Mouse (Mus musculus) T-cell, adult 2 months (primary cell): ENCODE results near the gene Ttc4.

Source experiments
- DNase-seq: peaks from one replicate; pipeline ENCODE4 v3.0.0; 2022; ENCODE audit warnings: low spot score

Gene Ttc4

DNA sequence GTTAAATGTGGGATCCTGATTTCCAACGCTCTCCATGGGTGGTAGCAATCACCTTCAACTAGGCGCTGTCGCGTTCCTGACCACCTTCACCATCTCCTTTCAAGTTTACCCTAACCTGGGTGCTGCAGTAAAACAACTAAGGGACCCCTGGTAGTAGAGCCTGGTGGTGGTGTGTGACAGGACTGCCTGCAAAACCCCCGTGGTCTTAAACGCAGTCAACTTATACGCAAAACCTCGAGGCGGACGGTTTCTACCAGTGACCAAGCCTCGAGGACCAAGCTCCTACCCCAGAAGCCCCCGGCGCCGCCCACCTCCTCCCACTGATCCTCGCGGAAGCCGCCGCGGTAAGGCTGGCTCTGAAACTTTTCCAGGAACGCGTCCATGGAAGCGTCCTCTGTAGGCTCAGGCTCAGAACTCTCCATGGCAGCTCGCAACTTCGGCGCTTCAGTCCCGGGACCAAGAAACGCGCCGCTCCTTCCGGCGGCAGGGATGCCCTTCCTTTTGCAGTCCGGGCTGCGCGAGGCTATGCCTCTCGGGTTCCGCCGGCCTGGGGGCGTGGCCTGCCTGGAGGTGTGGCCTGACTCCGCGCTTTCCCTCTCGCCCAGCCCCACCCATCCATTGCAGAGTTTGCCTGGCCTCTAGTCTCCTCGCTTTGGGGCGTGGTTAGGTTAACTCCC is at the start of gene Ttc4:
Ttc4 (minus strand) TSS at position 503 of the 677 bp plus-strand sequence.
- peak; percentile 91 for DNase-seq

DNA sequence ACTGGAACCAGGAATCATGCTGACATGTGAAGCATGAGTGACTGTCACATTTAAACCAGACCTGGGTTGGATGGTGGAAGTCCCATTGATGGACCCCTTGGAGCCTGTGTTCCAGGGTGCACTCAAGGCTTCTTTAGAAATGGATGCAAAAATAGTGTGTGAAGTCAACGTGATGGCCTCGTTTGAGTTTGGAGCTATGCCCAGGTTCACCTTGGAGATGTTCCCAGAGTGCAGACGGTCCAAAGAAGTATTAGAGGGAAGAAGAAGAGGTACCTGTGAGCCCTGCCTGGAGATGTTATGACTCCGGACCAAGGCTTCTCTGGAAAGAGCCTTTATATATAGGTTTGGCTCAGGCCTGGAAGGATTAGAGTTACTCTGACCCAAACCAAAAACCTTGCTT is 41.9 kb upstream of the Ttc4 start:
- DNase-seq: no peak

DNA sequence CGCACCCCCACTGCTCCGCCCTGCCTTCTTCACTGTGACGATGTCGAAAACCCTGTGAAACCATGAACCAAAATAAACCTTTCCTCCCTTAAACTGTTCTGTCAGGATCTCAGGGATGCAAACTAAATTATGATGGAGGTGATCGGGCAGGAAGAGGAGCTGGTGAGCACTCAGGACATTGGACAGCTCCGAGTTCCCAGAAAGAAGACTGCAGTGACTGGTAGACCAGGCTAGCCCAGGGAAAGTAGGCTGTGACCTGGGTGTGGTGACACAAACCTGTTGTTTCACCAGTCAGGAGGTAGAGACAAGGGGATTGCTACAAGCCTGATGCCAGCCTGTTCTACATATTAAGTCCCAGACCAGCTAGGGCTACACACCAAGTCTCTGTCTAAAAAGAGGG is 34.9 kb upstream of the Ttc4 start:
- DNase-seq: no peak

DNA sequence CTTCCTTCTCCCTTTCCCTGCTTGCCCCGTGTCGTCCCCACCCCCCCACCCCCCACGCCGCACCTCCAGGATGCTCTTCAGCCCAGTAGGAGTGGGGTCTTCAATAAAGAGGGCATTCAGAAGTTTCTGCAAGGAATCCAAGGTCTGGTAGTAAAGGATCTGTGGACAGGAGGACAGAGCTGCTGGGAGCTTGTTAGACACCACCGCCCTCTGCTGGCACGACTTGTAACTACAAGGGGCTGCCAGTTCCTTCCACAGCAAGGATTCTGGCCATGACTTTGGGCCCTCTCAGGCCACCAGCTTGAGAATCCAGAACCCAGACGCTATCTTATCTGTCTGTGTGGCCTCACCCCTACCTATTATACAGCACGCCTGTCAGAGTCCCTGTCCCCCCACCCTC is 29.7 kb upstream of the Ttc4 start:
- peak; percentile 58 for DNase-seq

DNA sequence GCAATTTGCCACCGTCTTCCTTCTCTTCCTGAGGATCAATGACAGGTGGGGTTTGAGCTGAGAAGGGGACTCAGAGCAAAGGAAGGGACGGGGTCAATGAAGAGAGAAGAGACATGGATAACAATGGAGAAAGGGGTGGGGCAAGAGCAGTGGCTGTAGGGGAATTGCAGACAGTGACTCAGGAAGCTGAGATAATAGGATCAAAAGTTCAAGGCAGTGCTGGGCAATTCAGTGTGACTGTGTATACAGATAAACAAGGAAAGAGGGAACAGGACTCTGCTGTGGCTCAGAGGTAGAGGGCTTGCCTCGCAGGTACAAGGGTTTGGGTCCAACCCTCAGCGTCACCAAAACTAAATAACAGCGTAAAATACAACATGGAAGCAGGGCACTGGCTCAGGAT is 29.2 kb upstream of the Ttc4 start:
- DNase-seq: no peak

DNA sequence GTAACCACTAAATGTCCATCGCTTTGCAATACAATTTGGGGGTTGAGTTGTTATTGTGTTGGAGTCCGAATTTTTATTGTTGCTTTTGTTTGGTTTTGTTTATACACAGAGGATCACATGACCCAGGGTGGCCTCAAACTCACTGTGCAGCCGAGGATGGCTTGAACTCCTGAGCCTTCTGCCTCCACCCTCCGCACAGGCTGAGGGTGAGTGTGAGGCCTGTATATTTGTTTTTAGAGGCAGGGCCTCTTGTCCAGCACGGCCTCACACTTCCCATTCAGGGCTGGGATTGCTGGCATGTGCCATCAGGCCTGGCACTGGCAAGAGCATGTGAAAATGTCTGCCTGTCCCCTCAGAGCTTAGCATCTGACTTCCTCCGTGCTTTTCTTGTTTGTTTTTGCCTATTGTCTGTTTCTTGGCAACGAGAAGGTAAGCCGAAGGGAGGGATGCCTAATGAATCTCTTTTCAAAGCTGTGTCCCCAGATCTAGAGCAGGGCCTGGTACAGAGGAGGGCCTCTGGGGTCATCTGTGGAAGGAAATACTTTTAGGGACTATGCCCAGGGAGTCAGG is 26.4 kb upstream of the Ttc4 start:
- no peak for DNase-seq

DNA sequence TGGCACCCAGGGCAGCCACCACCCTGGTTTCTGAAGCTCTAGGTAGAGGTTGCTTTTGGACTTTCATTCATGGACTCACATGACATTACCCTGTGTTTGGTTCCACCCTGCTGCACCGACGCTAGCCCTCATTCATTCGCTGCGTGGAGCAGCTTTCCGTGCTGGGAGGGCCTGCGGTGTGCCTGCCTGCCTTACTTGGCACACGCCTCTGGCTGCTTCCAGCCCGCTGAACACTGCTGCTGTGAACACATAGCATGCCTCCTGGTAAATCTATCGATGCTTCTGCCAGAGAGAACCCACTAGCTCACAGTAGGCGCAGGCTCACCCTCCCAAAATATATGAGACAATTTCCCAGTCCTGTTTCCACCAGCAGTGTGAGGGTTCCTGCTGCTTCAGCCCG is 25.7 kb upstream of the Ttc4 start:
- DNase-seq: no peak

DNA sequence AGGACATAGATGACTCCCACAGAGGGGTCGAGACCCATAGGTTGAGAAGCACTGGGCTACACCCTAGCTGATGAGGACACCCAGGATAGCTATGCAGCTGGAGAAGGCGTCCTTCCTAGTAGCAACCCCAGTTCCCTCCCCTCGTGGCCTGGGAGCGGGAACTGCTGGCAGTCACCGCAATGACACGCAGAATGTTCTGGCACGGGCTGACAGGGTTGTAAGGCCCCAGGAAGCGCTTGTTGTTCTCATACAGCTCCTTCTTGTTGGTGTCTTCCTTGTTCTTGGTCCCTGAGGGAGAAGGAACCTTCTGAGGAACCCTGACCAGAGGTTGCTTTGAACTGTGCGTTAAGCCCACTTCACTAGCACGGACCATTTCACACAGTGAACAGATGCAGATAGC is 25.2 kb upstream of the Ttc4 start:
- DNase-seq: no peak

DNA sequence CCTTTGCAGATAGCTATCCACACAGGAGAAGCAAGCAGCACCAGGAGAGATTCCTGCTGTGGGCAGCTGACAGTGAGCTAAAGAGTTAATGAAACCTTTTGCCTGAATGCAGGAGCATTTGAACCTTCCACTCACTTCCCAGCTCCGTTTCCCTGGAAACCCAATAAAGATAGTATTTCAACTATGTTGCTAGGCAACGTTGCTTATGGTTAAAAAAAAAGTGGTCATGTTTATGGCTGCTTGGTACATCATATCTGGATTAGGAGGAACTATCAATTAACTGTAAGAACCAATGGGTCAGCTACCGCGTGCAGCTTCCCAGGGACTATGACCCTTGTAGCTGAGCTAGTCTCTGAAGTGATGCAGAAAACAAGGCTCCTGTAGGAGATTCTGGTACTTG is 22.1 kb upstream of the Ttc4 start:
- DNase-seq: no peak

DNA sequence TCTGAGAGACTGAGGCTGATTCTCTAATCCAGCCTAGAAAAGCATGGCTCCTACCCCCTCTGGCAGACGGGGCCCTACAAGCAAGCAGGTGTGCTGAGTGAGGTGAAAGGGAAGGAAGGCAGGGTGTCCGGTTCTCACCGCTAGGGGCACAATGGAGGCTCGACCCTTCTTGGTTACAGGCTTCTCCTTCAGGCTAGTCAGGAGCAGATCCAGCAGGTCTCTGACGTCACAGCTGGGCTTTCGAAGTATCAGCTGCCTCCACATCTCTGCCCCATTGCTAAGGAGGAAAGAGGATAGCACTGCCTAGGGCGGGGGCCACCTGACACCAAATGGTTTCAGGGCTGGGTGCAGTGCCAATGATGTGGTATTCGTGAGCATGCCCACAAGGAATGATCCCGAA is 21.2 kb upstream of the Ttc4 start:
- DNase-seq: no peak

DNA sequence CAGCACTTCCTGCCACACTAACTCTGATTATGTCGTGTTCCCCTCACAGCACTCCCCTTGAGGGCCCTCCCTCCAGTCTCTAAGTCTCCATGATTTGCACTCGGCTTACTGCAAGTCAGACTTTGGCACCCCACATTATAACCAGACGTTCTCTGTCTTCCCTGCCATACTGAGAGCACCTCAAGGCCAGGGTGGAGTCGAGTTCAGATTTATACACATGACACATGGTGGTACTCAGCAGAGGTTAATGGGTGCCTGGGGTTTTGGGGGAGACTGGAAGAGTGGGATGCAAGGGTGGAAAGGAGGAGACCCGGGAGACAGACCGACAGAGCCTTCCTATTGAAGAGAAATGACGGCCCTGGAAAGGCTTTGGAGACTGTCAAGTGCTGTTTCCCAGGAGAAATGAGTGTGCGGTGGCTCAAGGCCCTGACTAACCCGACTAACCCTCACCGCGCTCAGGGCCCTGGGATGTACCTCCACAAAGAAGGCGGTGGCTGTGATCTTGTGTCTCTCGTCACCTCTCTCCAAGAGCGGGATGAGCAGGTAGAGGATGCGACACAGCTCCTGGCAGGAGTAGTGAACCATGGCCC is 15.2 kb upstream of the Ttc4 start:
- no peak for DNase-seq

DNA sequence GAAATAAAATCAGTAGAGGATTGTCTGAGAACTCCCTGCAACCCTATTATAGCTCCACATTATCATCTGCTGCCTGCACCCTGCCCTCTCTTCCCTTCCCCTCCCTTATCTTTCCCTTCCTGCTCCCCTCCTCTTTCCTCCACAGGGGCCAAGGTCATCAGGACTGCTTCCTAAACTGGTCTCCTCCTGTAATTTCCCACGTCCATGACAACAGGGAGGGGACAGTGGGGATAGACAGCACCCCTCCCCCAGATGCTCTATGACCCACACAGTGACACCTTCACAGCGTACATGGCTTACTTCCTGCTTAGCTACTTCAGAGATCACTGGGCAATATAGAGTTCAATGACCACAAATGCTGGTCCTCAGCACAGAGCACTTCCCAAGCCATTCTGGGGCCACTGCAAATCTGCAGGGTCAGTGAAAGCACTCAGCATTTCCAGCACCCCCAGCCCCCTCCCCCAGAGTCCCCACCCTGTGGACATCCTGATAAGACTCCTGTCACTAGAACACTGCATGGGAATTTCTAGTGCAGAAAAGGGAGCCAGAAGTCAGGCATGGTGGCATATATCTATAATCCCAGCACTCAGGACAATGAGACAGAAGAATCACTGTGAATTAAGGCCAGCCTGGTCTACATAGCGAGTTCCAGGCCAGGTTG is 10.0 kb upstream of the Ttc4 start:
- DNase-seq: no peak

DNA sequence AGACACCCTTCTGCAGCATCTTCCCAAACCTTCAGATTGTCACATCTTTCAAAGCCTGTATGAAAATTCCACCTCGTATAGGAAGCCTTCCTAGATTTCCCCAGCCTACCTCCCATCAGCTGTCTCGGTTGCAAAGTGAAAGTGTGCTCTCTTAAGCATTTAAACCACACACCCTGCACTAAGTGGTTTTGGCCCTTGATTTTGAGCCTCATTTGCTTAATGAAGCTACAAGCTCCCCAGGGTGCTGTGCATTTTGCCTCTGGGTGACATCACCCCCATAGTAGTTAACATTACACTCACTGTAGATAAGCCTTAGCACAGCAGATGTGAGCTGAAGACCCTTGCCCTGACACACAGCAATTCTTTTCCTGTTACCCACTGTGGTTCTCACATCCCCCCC is 2.2 kb upstream of the Ttc4 start:
- no peak for DNase-seq

DNA sequence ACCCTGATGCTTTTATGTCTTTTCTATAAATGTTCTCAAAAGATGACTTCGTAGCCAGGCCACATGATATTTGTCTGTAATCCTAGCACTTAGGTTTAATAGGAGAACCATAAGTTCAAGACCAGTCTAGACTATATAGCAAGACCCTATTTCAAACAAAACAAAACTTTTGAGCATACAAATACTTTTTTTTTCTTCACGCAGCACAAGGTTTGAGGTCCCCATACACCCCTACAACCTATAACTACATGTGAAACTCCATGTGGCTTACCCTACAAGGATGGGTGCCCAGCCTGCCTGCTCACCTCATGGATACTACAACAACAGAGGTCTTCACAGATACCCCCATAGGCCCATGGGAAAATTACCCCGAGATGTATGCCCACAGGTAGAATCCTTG is 408 bp upstream of the Ttc4 start:
- no peak for DNase-seq

DNA sequence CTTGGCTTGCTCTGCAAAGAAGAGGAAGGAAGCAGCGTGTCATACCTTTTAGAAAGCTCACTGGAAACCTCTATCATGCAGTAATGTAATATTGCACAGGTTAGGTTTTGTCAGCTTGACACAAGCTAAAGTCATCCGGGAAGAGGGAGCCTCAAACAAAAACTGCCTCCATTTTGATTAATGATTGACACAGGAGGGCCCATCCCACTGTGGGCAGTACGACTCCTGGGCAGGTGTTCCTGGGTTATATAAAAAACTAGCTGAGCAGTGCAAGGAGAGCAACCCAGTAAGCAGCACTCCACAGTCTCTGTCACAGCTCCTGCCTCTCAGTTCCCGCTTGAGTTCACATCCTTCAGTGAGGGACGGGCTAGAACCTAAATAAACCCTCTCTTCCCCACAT is 2.0 kb downstream of the Ttc4 start:
- DNase-seq: no peak

DNA sequence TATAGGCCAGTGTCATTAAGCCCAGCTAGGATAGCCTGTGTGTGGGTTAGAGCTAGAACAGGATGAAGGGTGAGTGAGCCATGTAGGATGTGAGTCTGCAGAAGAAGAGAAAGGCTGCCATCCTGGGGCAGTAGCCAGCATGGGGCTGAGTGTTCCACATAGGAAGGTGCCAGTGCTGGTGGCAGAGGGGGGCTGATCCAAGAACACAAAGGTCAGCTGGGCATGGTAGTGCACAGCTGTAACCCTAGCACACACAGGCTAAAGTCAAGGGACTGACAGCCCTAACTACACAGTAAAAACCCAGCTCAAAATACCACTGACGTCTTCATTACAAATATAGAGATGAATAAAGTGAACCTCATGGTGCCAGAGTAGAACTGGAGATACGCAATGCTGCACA is 12.2 kb downstream of the Ttc4 start:
- no peak for DNase-seq

DNA sequence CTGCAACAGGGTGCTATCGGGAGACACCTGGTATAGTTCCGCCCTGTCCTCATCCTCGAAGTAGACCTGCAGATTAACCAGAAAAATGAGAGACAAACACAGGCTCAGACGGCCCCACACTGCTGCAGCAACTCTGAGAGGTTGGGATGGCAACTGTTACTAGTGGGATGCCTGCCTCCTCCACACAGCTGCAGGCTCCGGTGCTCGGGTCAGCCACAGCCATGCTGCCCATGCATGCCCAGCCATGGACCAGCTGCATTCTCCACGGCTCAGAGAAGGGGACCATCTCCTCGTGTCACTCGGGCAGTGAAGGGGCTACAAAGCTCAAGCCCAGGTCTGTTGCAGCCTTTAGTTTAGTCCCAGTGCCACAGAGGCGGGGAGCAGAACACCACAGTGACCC is 13.1 kb downstream of the Ttc4 start:
- no peak for DNase-seq

DNA sequence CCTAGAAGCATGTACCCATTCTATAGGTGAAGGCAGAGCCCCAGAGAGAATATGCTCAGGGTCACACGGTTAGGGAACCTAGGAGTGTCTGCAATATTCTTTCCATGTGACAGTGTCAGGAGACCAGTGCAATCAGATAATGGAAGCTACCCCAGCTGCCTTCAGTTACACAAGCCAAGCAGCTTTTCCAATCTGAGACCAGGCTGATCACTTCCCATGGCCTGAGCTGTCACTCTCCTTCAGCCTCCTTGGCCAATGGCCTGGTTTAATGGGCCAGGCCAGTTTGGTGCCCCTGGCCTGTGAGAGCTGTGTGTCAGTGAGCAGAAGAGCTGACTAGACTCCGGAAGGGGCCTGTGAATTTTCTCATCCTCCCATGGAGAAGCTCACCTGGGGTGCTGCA is 13.5 kb downstream of the Ttc4 start:
- no peak for DNase-seq

DNA sequence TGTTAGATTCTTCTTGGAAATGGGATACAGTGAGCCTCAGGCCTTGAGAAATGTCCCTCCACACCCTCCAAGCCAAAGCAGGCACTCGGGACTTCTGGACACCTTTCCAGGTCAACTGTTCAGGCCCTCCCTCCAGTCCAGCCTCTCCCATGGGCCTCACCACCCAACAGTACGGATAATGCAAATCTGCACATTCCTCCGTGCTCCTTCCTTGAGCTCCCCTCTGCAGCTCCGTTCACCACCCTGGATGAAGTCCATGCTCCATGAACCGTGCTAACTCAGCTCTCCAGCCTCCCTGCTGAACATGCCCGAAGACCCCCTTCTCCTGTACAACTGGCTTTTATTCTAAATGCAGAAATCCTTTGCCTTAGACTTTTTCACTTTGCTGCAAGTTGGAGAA is 14.0 kb downstream of the Ttc4 start:
- no peak for DNase-seq

DNA sequence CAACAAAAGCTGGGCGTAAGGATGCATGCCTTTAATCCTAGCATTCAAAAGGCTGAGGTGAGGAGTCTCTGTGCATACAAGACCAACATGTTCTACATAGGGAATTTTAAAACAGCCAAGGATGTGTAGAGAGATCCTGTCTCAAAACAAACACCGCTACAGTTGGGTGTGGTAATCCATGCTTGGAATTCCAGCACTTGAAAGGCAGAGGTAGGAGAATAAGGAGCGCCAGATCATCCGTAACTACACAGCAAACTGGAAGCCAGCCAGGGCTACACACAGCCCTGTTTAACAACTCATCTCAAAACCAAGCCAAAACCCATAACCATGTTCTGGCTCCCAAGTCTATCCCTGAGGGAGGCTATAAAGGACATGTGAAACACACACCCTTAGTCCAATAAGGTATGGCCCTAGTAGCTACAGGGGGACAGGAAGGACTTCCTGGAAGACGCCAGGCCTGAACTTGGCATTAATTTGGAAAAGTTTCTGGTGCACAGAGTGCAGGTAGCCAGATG is 14.7 kb downstream of the Ttc4 start:
- DNase-seq: no peak

DNA sequence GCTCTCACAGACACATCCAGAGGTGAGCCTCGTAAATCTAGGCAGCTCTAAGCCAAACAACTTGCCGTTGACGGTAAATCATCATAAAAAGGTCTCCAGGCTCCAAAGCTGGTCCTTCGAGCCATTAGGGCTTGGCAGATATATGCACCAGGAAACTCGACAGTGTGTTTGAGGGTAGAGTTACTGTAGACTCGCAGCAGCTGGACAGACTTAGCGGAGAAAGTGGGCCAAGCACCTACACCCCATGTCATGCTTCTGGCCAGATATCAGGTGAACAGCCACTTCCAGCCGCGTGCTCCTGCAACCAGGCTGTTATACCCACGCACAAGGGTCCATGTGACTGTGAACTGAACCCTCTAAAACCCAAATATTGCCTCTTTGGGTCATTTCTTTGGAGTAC is 23.1 kb downstream of the Ttc4 start:
- DNase-seq: no peak

DNA sequence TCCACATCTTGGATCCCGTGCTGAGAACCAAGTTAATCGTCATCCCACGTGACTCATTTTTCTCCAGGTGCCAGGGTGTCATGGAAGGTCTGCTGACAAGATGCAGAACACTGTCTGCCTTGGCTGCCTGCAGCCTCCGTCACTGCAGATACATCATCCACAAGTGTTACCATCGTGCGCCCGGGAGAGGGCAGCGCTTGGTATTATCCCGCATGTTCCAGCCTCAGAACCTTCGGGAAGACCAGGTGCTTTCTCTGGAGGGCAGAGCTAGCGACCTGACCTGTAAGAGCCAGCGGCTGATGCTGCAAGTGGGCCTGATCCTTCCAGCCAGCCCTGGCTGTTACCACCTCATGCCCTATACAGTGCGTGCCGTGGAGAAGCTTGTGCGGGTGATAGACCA is 25.7 kb downstream of the Ttc4 start:
- DNase-seq: no peak

DNA sequence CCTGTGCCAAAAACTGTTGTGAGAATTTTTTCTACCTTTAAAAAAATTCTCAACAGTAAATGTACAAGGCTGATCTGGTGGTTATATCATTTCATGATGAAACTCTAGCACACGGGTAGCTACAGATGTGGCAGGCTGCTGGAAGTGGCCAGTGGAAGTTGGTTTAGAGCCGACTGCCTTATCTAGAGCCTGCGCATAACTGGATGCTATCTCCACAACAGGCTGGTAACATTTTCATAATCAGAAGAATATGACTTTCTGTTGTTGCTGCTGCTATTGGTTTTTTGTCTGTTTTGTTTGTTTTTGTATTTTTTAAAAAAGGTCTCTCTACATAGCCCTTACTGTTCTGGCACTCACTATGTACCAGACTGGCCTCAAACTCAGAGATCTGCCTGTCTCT is 26.2 kb downstream of the Ttc4 start:
- DNase-seq: no peak
